Mouse (Mus musculus) limb, embryonic 11.5 days (tissue): ENCODE measurements around the gene Tab1. TPM values are rescaled to one million over a fixed set of nuclear protein-coding genes. Genes with fewer than 3 reads are reported as not detected.

Experiments
- ATAC-seq: fragments of 200-750 bp; cut with Nextera tagmentation; 2 replicates; pipeline ENCODE4 v1.8.0; 2017; ENCODE audit warnings: low read depth; ENCODE audit not compliant: insufficient number of reproducible peaks, low FRiP score, low TSS enrichment
- DNase-seq: peaks from one replicate; pipeline ENCODE4 v3.0.0-alpha.2; 2015; ENCODE audit warnings: low spot score
- H3K27ac ChIP-seq: fragments of 300-500 bp; sonication (generic); replicated peaks from 2 replicates; pipeline ENCODE4 v1.5.1; 2014; ENCODE audit warnings: low read depth, mild to moderate bottlenecking, low read length
- H3K27me3 ChIP-seq: fragments of 300-500 bp; sonication (generic); 2 replicates; pipeline ENCODE4 v1.6.1; 2014; ENCODE audit warnings: mild to moderate bottlenecking, low read length, mixed read lengths; ENCODE audit not compliant: control insufficient read depth, insufficient read depth
- H3K36me3 ChIP-seq: fragments of 300-500 bp; sonication (generic); 2 replicates; pipeline ENCODE4 v1.6.1; 2014; ENCODE audit warnings: mild to moderate bottlenecking, low read length, moderate library complexity, mixed read lengths; ENCODE audit not compliant: control insufficient read depth, insufficient read depth
- H3K4me1 ChIP-seq: fragments of 300-500 bp; sonication (generic); 2 replicates; pipeline ENCODE4 v1.6.1; 2014; ENCODE audit warnings: low read length, mixed read lengths; ENCODE audit not compliant: control insufficient read depth, insufficient read depth
- H3K4me2 ChIP-seq: fragments of 300-500 bp; sonication (generic); 2 replicates; pipeline ENCODE4 v1.6.1; 2014; ENCODE audit warnings: low read depth, mild to moderate bottlenecking, moderate library complexity; ENCODE audit not compliant: severe bottlenecking
- H3K4me3 ChIP-seq: fragments of 300-500 bp; sonication (generic); 2 replicates; pipeline ENCODE4 v1.5.1; 2014; ENCODE audit warnings: low read depth, low read length
- H3K9ac ChIP-seq: fragments of 300-500 bp; sonication (generic); 2 replicates; pipeline ENCODE4 v1.6.1; 2014; ENCODE audit warnings: mild to moderate bottlenecking, low read length
- H3K9me3 ChIP-seq: fragments of 300-500 bp; sonication (generic); 2 replicates; pipeline ENCODE4 v1.6.1; 2016; ENCODE audit warnings: low read length; ENCODE audit not compliant: control insufficient read depth
- WGBS: fragments of 180-500 bp; shearing (Covaris S2); extraction: QIAGEN DNeasy Blood & Tissue Kit; methylation state at CpG from one replicate; pipeline ENCODE4 v1.1.7; 2014; 5-methylcytosine and 5-hydroxymethylcytosine counted together
- polyA plus RNA-seq: library from polyadenylated mRNA; unstranded; fragments of >200 nt; fragmentation: Nextera tagmentation; extraction: Ambion mirVana; gene quantifications from 2 replicates; pipeline ENCODE4 v1.2.1, GENCODE M21; 2014

Gene Tab1
- polyA plus RNA-seq, 1 experiment from 2014 or later: 35.5 TPM

GRCm38 (mm10) chr15:80134450-80134847, 1.5 kb downstream of the Tab1 start:
- Histone ChIP-seq H3K9ac (peak overlapping the region; percentile 94), H3K4me2 (peak overlapping the region; percentile 92), H3K27me3 (no peaks in the 10 kb centered on the region), H3K4me3 (peak overlapping the region; percentile 79; the same call in 1 of the 2 replicates), H3K36me3 (no peaks in the 10 kb centered on the region; the same call in 1 of the 2 replicates), H3K9me3 (no peaks in the 10 kb centered on the region), H3K27ac (no peak overlapping the region), H3K4me1 (peaks cover 6% of the 10 kb centered on the region; the same call in 1 of the 2 replicates)
- DNase-seq: no peak
- WGBS: 80% methylated on average over 9 of the region's 9 CpGs
- no peak for ATAC-seq

GRCm38 (mm10) chr15:80135499-80135898, 2.6 kb downstream of the Tab1 start:
- Histone ChIP-seq H3K9me3 (no peaks in the 10 kb centered on the region), H3K4me2 (no peak overlapping the region), H3K4me3 (no peak overlapping the region), H3K4me1 (peaks cover 6% of the 10 kb centered on the region; the same call in 1 of the 2 replicates), H3K27ac (no peak overlapping the region), H3K9ac (no peak overlapping the region), H3K36me3 (no peaks in the 10 kb centered on the region; the same call in 1 of the 2 replicates), H3K27me3 (no peaks in the 10 kb centered on the region)
- DNase-seq (no peak), ATAC-seq (no peak)
- WGBS: 93% methylated on average over 2 of the region's 2 CpGs

- no peak overlapping the region for H3K9ac ChIP-seq
- no peak for ATAC-seq
- peaks cover 6% of the 10 kb centered on the region; the same call in 1 of the 2 replicates for H3K4me1 ChIP-seq
- H3K9me3 ChIP-seq: no peaks in the 10 kb centered on the region
- peaks cover 8% of the 10 kb centered on the region for H3K36me3 ChIP-seq
- no peak overlapping the region for H3K4me3 ChIP-seq
- H3K27me3 ChIP-seq: no peaks in the 10 kb centered on the region
- WGBS: 90% methylated on average over 3 of the region's 3 CpGs
- H3K4me2 ChIP-seq: no peak overlapping the region
- no peak overlapping the region for H3K27ac ChIP-seq
- DNase-seq: no peak
These were observed 3.7 kb downstream of the Tab1 start for GRCm38 (mm10) chr15:80136645-80137044.

GRCm38 (mm10) chr15:80137945-80138791, 5.2 kb downstream of the Tab1 start:
- Histone ChIP-seq H3K9ac (no peak overlapping the region), H3K36me3 (peaks cover 13% of the 10 kb centered on the region), H3K27ac (no peak overlapping the region), H3K4me2 (no peak overlapping the region), H3K9me3 (no peaks in the 10 kb centered on the region; the same call in 1 of the 2 replicates), H3K27me3 (no peaks in the 10 kb centered on the region), H3K4me1 (peaks cover 6% of the 10 kb centered on the region; the same call in 1 of the 2 replicates), H3K4me3 (no peak overlapping the region)
- 84% methylated on average over 17 of the region's 17 CpGs for WGBS
- ATAC-seq (no peak), DNase-seq (no peak)

GRCm38 (mm10) chr15:80140302-80140701, 7.4 kb downstream of the Tab1 start:
- no peak for ATAC-seq
- H3K36me3 ChIP-seq: peaks cover 13% of the 10 kb centered on the region
- H3K9me3 ChIP-seq: no peaks in the 10 kb centered on the region; the same call in 1 of the 2 replicates
- no peak overlapping the region for H3K9ac ChIP-seq
- H3K4me1 ChIP-seq: no peaks in the 10 kb centered on the region
- H3K27me3 ChIP-seq: no peaks in the 10 kb centered on the region
- H3K27ac ChIP-seq: no peak overlapping the region
- H3K4me2 ChIP-seq: no peak overlapping the region
- 90% methylated on average over 2 of the region's 2 CpGs for WGBS
- DNase-seq: no peak
- H3K4me3 ChIP-seq: no peak overlapping the region

- peaks cover 15% of the 10 kb centered on the region for H3K36me3 ChIP-seq
- ATAC-seq: no peak
These were observed 8.0 kb downstream of the Tab1 start for GRCm38 (mm10) chr15:80140878-80141277.

GRCm38 (mm10) chr15:80142130-80142529, 9.2 kb downstream of the Tab1 start:
- no peak overlapping the region for H3K9ac ChIP-seq
- peaks cover 15% of the 10 kb centered on the region for H3K36me3 ChIP-seq
- H3K9me3 ChIP-seq: no peaks in the 10 kb centered on the region; the same call in 1 of the 2 replicates
- 0 out of 2 replicates have a peak, but pooled peaks cover 2% of the 10 kb centered on the region for H3K4me1 ChIP-seq
- no peak overlapping the region for H3K4me2 ChIP-seq
- H3K27ac ChIP-seq: no peak overlapping the region
- DNase-seq: no peak
- H3K27me3 ChIP-seq: no peaks in the 10 kb centered on the region
- no peak overlapping the region for H3K4me3 ChIP-seq
- 92% methylated on average over 3 of the region's 3 CpGs for WGBS
- ATAC-seq: no peak

More at GRCm38 (mm10) chr15:80140878-80141277, 8.0 kb downstream of the Tab1 start:
- Histone ChIP-seq H3K9ac (no peak overlapping the region), H3K27ac (no peak overlapping the region), H3K4me3 (no peak overlapping the region), H3K27me3 (no peaks in the 10 kb centered on the region), H3K4me1 (no peaks in the 10 kb centered on the region), H3K4me2 (no peak overlapping the region), H3K9me3 (no peaks in the 10 kb centered on the region; the same call in 1 of the 2 replicates)
- WGBS: 98% methylated on average over 3 of the region's 3 CpGs
- DNase-seq: no peak

GRCm38 (mm10) chr15:80143760-80144159, 10.8 kb downstream of the Tab1 start:
- no peak overlapping the region for H3K9ac ChIP-seq
- ATAC-seq (no peak), DNase-seq (no peak)
- no peak overlapping the region for H3K4me3 ChIP-seq
- H3K4me2 ChIP-seq: no peak overlapping the region
- no peaks in the 10 kb centered on the region for H3K27me3 ChIP-seq
- 93% methylated on average over 6 of the region's 6 CpGs for WGBS
- H3K27ac ChIP-seq: no peak overlapping the region
- H3K9me3 ChIP-seq: no peaks in the 10 kb centered on the region; the same call in 1 of the 2 replicates
- H3K36me3 ChIP-seq: peaks cover 15% of the 10 kb centered on the region
- H3K4me1 ChIP-seq: 0 out of 2 replicates have a peak, but pooled peaks cover 2% of the 10 kb centered on the region
